Mouse (Mus musculus): Measurements from ENCODE around the gene Abr. TPM values are rescaled to one million over a fixed set of nuclear protein-coding genes. Genes with fewer than 3 reads are reported as not detected.
A peak's percentile ranks its signal among the peaks of the same experiment; 100 is the strongest.

Abr gene
- polyA plus RNA-seq, 1 experiment, result 30.6 TPM

GRCm38 (mm10) chr11:76657450-76657970 lies 35.4 kb upstream of the Abr start:
- Histone ChIP-seq H3K4me3 (ENCODE audit: low read depth, low read length) (no peak overlapping the region), H3K9ac (ENCODE audit: low read depth, poor library complexity, severe bottlenecking) (no peak overlapping the region), H3K4me1 (ENCODE audit: control insufficient read depth, insufficient read depth, low read length) (no peaks in the 10 kb centered on the region), H3K27me3 (ENCODE audit: control insufficient read depth, insufficient read depth, low read length, poor library complexity, severe bottlenecking) (no peaks in the 10 kb centered on the region), H3K9me3 (replicated peaks; ENCODE audit: control insufficient read depth, insufficient read depth, low read length, poor library complexity, severe bottlenecking) (no peaks in the 10 kb centered on the region), H3K27ac (ENCODE audit: insufficient read depth, low read length) (no peak overlapping the region), H3K36me3 (ENCODE audit: control insufficient read depth, insufficient read depth, low read length, poor library complexity, severe bottlenecking) (no peaks in the 10 kb centered on the region)
- no peak for TF ChIP-seq CTCF (IDR thresholded peaks at IDR 0.05; ENCODE audit: low read depth, low read length)
- TF ChIP-seq POLR2A (IDR thresholded peaks at IDR 0.05; ENCODE audit: insufficient read depth, low read length), result no peak
- no peak for TF ChIP-seq EP300 (IDR thresholded peaks at IDR 0.05; ENCODE audit: insufficient read depth, low read depth, low read length)

GRCm38 (mm10) chr11:76655106-76655505 lies 33.0 kb upstream of the Abr start:
- Histone ChIP-seq H3K27ac (ENCODE audit: insufficient read depth, low read length) (no peak overlapping the region), H3K9me3 (replicated peaks; ENCODE audit: control insufficient read depth, insufficient read depth, low read length, poor library complexity, severe bottlenecking) (no peaks in the 10 kb centered on the region), H3K4me1 (ENCODE audit: control insufficient read depth, insufficient read depth, low read length) (no peaks in the 10 kb centered on the region), H3K36me3 (ENCODE audit: control insufficient read depth, insufficient read depth, low read length, poor library complexity, severe bottlenecking) (no peaks in the 10 kb centered on the region), H3K9ac (ENCODE audit: low read depth, poor library complexity, severe bottlenecking) (no peak overlapping the region), H3K4me3 (ENCODE audit: low read depth, low read length) (no peak overlapping the region), H3K27me3 (ENCODE audit: control insufficient read depth, insufficient read depth, low read length, poor library complexity, severe bottlenecking) (no peaks in the 10 kb centered on the region)
- TF ChIP-seq CTCF (IDR thresholded peaks at IDR 0.05; ENCODE audit: low read depth, low read length), result no peak
- TF ChIP-seq EP300 (IDR thresholded peaks at IDR 0.05; ENCODE audit: insufficient read depth, low read depth, low read length), result no peak
- no peak for TF ChIP-seq POLR2A (IDR thresholded peaks at IDR 0.05; ENCODE audit: insufficient read depth, low read length)

GRCm38 (mm10) chr11:76652838-76653334 lies 30.8 kb upstream of the Abr start:
- Histone ChIP-seq H3K4me1 (ENCODE audit: control insufficient read depth, insufficient read depth, low read length) (no peaks in the 10 kb centered on the region), H3K4me3 (ENCODE audit: low read depth, low read length) (no peak overlapping the region), H3K9me3 (replicated peaks; ENCODE audit: control insufficient read depth, insufficient read depth, low read length, poor library complexity, severe bottlenecking) (no peaks in the 10 kb centered on the region), H3K9ac (ENCODE audit: low read depth, poor library complexity, severe bottlenecking) (no peak overlapping the region), H3K27me3 (ENCODE audit: control insufficient read depth, insufficient read depth, low read length, poor library complexity, severe bottlenecking) (no peaks in the 10 kb centered on the region), H3K36me3 (ENCODE audit: control insufficient read depth, insufficient read depth, low read length, poor library complexity, severe bottlenecking) (no peaks in the 10 kb centered on the region), H3K27ac (ENCODE audit: insufficient read depth, low read length) (no peak overlapping the region)
- TF ChIP-seq POLR2A (IDR thresholded peaks at IDR 0.05; ENCODE audit: insufficient read depth, low read length), result no peak
- no peak for TF ChIP-seq CTCF (IDR thresholded peaks at IDR 0.05; ENCODE audit: low read depth, low read length)
- no peak for TF ChIP-seq EP300 (IDR thresholded peaks at IDR 0.05; ENCODE audit: insufficient read depth, low read depth, low read length)

GRCm38 (mm10) chr11:76650862-76651560 lies 28.9 kb upstream of the Abr start:
- H3K9ac ChIP-seq (ENCODE audit: low read depth, poor library complexity, severe bottlenecking), result no peak overlapping the region
- H3K27ac ChIP-seq (ENCODE audit: insufficient read depth, low read length), result no peak overlapping the region
- no peaks in the 10 kb centered on the region for H3K9me3 ChIP-seq (replicated peaks; ENCODE audit: control insufficient read depth, insufficient read depth, low read length, poor library complexity, severe bottlenecking)
- no peaks in the 10 kb centered on the region for H3K27me3 ChIP-seq (ENCODE audit: control insufficient read depth, insufficient read depth, low read length, poor library complexity, severe bottlenecking)
- TF ChIP-seq POLR2A (IDR thresholded peaks at IDR 0.05; ENCODE audit: insufficient read depth, low read length) (no peak), EP300 (IDR thresholded peaks at IDR 0.05; ENCODE audit: insufficient read depth, low read depth, low read length) (no peak), CTCF (IDR thresholded peaks at IDR 0.05; ENCODE audit: low read depth, low read length) (no peak)
- H3K36me3 ChIP-seq (ENCODE audit: control insufficient read depth, insufficient read depth, low read length, poor library complexity, severe bottlenecking), result no peaks in the 10 kb centered on the region
- no peaks in the 10 kb centered on the region for H3K4me1 ChIP-seq (ENCODE audit: control insufficient read depth, insufficient read depth, low read length)
- no peak overlapping the region for H3K4me3 ChIP-seq (ENCODE audit: low read depth, low read length)

GRCm38 (mm10) chr11:76647500-76647899 lies 25.4 kb upstream of the Abr start:
- Histone ChIP-seq H3K27ac (ENCODE audit: insufficient read depth, low read length) (no peak overlapping the region), H3K4me3 (ENCODE audit: low read depth, low read length) (no peak overlapping the region), H3K9ac (ENCODE audit: low read depth, poor library complexity, severe bottlenecking) (no peak overlapping the region), H3K9me3 (replicated peaks; ENCODE audit: control insufficient read depth, insufficient read depth, low read length, poor library complexity, severe bottlenecking) (no peaks in the 10 kb centered on the region), H3K27me3 (ENCODE audit: control insufficient read depth, insufficient read depth, low read length, poor library complexity, severe bottlenecking) (no peaks in the 10 kb centered on the region), H3K4me1 (ENCODE audit: control insufficient read depth, insufficient read depth, low read length) (no peaks in the 10 kb centered on the region), H3K36me3 (ENCODE audit: control insufficient read depth, insufficient read depth, low read length, poor library complexity, severe bottlenecking) (no peaks in the 10 kb centered on the region)
- TF ChIP-seq CTCF (IDR thresholded peaks at IDR 0.05; ENCODE audit: low read depth, low read length) (peak; percentile 92), EP300 (IDR thresholded peaks at IDR 0.05; ENCODE audit: insufficient read depth, low read depth, low read length) (no peak), POLR2A (IDR thresholded peaks at IDR 0.05; ENCODE audit: insufficient read depth, low read length) (no peak)

GRCm38 (mm10) chr11:76647062-76647461 lies 24.9 kb upstream of the Abr start:
- TF ChIP-seq POLR2A (IDR thresholded peaks at IDR 0.05; ENCODE audit: insufficient read depth, low read length), result no peak
- TF ChIP-seq EP300 (IDR thresholded peaks at IDR 0.05; ENCODE audit: insufficient read depth, low read depth, low read length), result no peak
- no peak for TF ChIP-seq CTCF (IDR thresholded peaks at IDR 0.05; ENCODE audit: low read depth, low read length)
- Histone ChIP-seq H3K27ac (ENCODE audit: insufficient read depth, low read length) (no peak overlapping the region), H3K4me3 (ENCODE audit: low read depth, low read length) (no peak overlapping the region)

More at GRCm38 (mm10) chr11:76647062-76647461, 24.9 kb upstream of the Abr start:
- H3K4me1 ChIP-seq (ENCODE audit: control insufficient read depth, insufficient read depth, low read length), result no peaks in the 10 kb centered on the region
- no peaks in the 10 kb centered on the region for H3K27me3 ChIP-seq (ENCODE audit: control insufficient read depth, insufficient read depth, low read length, poor library complexity, severe bottlenecking)
- no peak overlapping the region for H3K9ac ChIP-seq (ENCODE audit: low read depth, poor library complexity, severe bottlenecking)
- no peaks in the 10 kb centered on the region for H3K9me3 ChIP-seq (replicated peaks; ENCODE audit: control insufficient read depth, insufficient read depth, low read length, poor library complexity, severe bottlenecking)
- H3K36me3 ChIP-seq (ENCODE audit: control insufficient read depth, insufficient read depth, low read length, poor library complexity, severe bottlenecking), result no peaks in the 10 kb centered on the region
